Mouse (Mus musculus): ENCODE data around the gene Cd300ld5. TPM values are rescaled to one million over a fixed set of nuclear protein-coding genes. Genes with fewer than 3 reads are reported as not detected.
"Not testable (repeated sequence)": the region's sequence is repeated elsewhere in the genome, so short reads cannot be mapped to it uniquely, and the experiment has no call there.

Cd300ld5 gene
- not detected in 2 replicates for polyA plus RNA-seq (2015; fragmentation: Nextera tagmentation; extraction: Ambion mirVana)

DNA sequence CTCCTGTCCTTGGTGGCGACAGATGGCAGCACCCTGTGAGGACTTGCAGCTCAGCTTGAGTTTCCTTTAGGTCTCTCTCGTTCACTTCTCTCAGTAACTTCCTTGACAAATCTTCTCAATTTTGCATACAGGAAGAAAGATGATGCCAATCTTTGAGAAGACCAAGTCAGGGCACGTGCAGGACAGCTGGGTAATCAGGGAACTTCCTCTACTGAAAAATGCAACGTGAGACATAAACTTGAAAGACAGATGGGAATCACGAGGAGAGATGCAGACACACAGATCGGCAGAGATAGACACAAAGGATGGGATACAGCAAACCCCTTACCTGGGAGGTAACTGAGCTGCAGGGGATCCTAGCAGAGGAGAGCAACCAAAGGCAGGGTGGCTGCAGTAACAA, at the start of gene Cd300ld5:
Gene Cd300ld5, minus strand, starts transcription at position 101 of the 400 bp plus-strand sequence.
- H3K27ac ChIP-seq (replicated peaks); H3K9me3 ChIP-seq (replicated peaks); H3K4me1 ChIP-seq (replicated peaks); H3K4me3 ChIP-seq (replicated peaks); H3K4me2 ChIP-seq; H3K36me3 ChIP-seq (replicated peaks); H3K9ac ChIP-seq; ATAC-seq (ENCODE audit: insufficient read depth); H3K27me3 ChIP-seq: not testable (repeated sequence)
- WGBS (ENCODE audit: insufficient replicate concordance), result no CpG with 5 or more reads among the region's 6 CpGs

DNA sequence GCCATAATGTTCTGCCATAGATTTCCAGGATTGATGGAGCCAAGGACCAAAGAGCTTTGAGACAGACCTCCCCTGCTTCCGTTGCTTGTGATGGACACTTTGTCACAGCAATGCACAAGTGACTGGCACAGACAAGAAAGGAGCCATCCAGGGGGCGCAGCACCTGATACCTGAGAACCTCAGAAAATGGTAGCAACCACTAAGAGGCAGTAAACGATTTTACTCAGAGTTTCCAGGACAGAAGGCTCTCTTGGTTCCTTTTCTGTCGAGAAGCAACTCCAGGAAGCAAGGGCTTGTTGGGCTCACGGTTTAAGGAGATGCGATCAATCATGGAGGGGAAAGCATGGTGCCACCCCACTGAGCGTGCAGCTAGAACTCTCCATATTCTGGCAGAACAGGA, 48.6 kb upstream of the Cd300ld5 start:
- no peak overlapping the region for H3K4me3 ChIP-seq (replicated peaks)
- H3K27ac ChIP-seq (replicated peaks), result no peak overlapping the region
- H3K27me3 ChIP-seq, result peaks cover 29% of the 10 kb centered on the region
- no peak overlapping the region for H3K9ac ChIP-seq
- H3K9me3 ChIP-seq (replicated peaks), result no peaks in the 10 kb centered on the region
- H3K4me2 ChIP-seq, result no peak overlapping the region
- 39% methylated on average over 7 of the region's 7 CpGs for WGBS (ENCODE audit: insufficient replicate concordance)
- no peak for ATAC-seq (ENCODE audit: insufficient read depth)
- no peaks in the 10 kb centered on the region for H3K4me1 ChIP-seq (replicated peaks)
- H3K36me3 ChIP-seq (replicated peaks), result no peaks in the 10 kb centered on the region

DNA sequence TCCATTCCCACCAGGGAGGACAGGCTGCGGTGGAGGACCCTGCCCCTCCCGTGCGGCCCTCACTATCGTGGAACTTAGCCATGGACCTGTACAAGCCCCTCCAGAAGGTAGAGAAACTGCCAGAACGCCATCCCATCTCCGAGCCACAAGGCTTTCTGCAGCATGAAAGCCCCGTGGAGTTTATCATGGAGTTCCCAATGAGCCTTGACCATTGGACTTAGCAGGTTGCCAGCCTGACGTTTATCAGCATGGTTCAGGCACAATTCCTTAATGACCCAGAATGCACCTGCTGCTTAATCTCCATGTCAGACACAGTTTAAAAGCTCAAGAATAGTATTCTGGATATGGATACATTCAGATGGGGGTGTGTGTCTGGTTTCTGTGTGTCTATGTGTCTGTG, 47.5 kb upstream of the Cd300ld5 start:
- H3K27me3 ChIP-seq, result peaks cover 18% of the 10 kb centered on the region
- H3K9me3 ChIP-seq (replicated peaks), result no peaks in the 10 kb centered on the region
- no peak overlapping the region for H3K4me3 ChIP-seq (replicated peaks)
- no peak overlapping the region for H3K27ac ChIP-seq (replicated peaks)
- WGBS (ENCODE audit: insufficient replicate concordance), result 54% methylated on average over 8 of the region's 8 CpGs
- H3K9ac ChIP-seq, result no peak overlapping the region
- ATAC-seq (ENCODE audit: insufficient read depth), result no peak
- H3K4me2 ChIP-seq, result no peak overlapping the region
- H3K4me1 ChIP-seq (replicated peaks), result no peaks in the 10 kb centered on the region
- H3K36me3 ChIP-seq (replicated peaks), result no peaks in the 10 kb centered on the region

DNA sequence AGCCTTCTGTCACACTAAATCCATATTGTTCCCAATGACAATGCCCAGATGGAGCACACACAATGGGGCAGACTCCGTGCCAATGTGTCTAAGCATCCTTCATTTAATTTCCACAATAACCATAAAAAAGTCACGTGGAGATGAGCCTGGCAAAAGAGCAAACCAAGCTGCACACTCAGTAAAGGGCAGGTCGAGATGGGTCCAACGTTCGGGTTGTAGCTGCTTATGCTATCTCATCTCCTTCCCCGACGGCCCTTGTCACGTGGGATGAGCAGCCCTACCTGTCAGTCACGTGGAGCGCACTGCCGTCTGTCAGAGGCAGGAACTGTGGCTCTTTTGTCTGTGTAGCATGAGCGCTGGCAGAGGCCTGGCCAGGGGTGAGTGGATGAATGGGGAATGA, 47.0 kb upstream of the Cd300ld5 start:
- ATAC-seq (ENCODE audit: insufficient read depth), result no peak
- H3K27ac ChIP-seq (replicated peaks), result no peak overlapping the region
- H3K4me2 ChIP-seq, result no peak overlapping the region
- no peaks in the 10 kb centered on the region for H3K4me1 ChIP-seq (replicated peaks)
- H3K36me3 ChIP-seq (replicated peaks), result no peaks in the 10 kb centered on the region
- peaks cover 17% of the 10 kb centered on the region for H3K27me3 ChIP-seq
- H3K4me3 ChIP-seq (replicated peaks), result no peak overlapping the region
- H3K9ac ChIP-seq, result no peak overlapping the region
- H3K9me3 ChIP-seq (replicated peaks), result no peaks in the 10 kb centered on the region
- WGBS (ENCODE audit: insufficient replicate concordance), result 38% methylated on average over 12 of the region's 12 CpGs

DNA sequence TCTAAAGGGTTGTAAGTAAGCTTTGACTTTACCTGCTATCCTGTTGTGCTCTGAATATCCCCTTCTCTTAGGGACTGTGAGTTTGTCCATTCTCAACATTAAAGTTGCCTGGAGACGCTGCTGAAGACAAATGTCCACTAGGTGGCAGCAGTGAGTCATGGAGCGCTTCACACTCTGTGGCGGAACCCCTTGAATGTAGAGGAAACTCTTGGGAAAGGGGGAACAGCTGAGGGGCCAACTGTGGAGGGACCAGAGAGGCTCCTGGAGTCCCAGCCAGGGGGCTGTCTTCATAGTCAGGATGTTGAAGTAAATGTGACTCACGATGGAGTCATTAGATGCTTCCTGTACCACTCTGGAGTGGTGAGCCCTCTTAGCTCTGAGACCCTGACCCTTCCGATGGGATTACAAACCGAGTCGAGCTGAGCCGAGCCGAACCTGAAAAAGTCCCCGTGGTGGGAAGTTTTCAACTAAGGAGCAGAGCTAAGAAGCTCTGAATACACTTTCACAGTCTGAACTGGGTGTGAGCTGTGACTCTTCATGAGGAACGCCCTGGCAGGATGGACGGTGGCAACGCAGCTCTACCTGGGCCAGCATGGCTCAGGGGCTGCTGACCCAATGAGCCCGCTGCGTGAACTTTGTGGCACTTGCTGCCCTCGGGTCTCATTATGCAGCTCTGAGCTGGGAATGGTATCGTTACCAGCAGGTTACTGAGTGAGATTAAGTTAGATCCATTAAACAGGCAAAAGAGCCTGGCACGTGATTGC, 46.0 kb upstream of the Cd300ld5 start:
- H3K27ac ChIP-seq (replicated peaks), result no peak overlapping the region
- ATAC-seq (ENCODE audit: insufficient read depth), result no peak
- H3K4me2 ChIP-seq, result no peak overlapping the region
- H3K9me3 ChIP-seq (replicated peaks), result no peaks in the 10 kb centered on the region
- H3K9ac ChIP-seq, result no peak overlapping the region
- WGBS (ENCODE audit: insufficient replicate concordance), result 28% methylated on average over 18 of the region's 18 CpGs
- no peaks in the 10 kb centered on the region for H3K36me3 ChIP-seq (replicated peaks)
- no peak overlapping the region for H3K4me3 ChIP-seq (replicated peaks)
- H3K4me1 ChIP-seq (replicated peaks), result 0 out of 2 replicates have a peak, but pooled peaks cover 4% of the 10 kb centered on the region
- peaks cover 17% of the 10 kb centered on the region for H3K27me3 ChIP-seq

DNA sequence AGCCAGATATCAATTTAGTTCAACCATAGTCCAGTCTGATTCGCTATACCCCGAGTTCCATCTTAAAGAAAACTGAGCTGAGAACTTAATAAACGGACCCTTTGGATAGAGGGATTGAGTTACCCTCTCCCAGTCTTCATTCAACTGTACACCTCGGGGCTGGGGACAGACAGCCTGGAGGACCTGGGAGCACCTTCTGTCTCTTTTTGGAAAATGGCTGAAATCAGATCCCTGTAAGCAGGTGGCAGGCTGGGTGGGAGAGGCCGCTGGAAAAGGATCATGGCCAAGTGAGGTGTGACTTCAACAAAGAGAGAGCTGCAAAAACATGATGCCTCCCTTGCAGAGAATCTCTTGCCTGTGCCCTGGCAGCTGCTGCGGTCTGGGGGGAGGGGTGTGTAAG, 44.6 kb upstream of the Cd300ld5 start:
- Histone ChIP-seq H3K36me3 (replicated peaks) (no peaks in the 10 kb centered on the region), H3K4me1 (replicated peaks) (0 out of 2 replicates have a peak, but pooled peaks cover 7% of the 10 kb centered on the region), H3K9me3 (replicated peaks) (no peaks in the 10 kb centered on the region), H3K4me2 (no peak overlapping the region), H3K27ac (replicated peaks) (no peak overlapping the region), H3K27me3 (peaks cover 17% of the 10 kb centered on the region), H3K4me3 (replicated peaks) (no peak overlapping the region), H3K9ac (no peak overlapping the region)
- WGBS (ENCODE audit: insufficient replicate concordance), result 52% methylated on average over 6 of the region's 6 CpGs
- ATAC-seq (ENCODE audit: insufficient read depth), result no peak

DNA sequence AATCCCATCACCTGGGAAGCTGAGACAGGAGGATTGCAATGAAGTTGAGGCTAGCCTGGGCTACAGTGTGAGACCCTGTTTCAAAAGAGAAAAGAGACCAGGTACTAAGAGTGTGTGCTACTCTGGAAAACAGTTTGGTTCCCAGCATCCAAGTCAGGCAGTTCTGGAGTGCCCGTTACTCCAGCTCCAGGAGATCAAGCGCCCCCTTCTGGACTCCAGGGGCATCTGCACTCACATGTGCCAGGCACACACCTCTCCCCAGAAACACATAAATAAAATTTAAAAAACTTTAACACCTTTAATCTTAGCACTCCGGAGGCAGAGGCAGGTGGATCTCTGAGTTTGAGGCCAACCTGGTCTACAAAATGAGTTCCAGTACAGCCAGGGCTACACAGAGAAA, 43.8 kb upstream of the Cd300ld5 start:
- Histone ChIP-seq H3K9me3 (replicated peaks) (no peaks in the 10 kb centered on the region), H3K27me3 (peaks cover 17% of the 10 kb centered on the region), H3K4me3 (replicated peaks) (no peak overlapping the region), H3K4me2 (no peak overlapping the region), H3K36me3 (replicated peaks) (no peaks in the 10 kb centered on the region), H3K9ac (no peak overlapping the region), H3K4me1 (replicated peaks) (0 out of 2 replicates have a peak, but pooled peaks cover 7% of the 10 kb centered on the region), H3K27ac (replicated peaks) (no peak overlapping the region)
- ATAC-seq (ENCODE audit: insufficient read depth), result no peak
- 39% methylated on average over 3 of the region's 3 CpGs for WGBS (ENCODE audit: insufficient replicate concordance)

DNA sequence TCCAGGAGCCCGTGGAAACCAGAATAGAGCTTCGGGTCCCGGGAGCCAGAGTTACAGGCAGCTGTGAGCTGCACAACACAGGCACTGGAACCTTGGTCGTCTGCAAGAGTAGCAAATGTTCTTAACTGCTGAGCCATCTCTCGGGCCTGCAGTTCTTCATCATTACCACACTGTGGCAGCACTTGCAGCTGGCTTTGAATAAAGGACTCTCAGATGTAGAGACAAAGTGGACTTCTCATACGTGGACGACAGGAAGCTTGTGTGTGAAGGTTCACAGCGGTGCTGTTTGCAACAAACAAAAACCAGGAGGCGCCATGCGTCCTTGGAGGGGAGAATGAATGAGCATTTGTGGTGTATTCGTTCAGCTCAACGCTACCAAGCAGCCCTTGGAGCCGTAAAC, 43.3 kb upstream of the Cd300ld5 start:
- 0 out of 2 replicates have a peak, but pooled peaks cover 10% of the 10 kb centered on the region for H3K4me1 ChIP-seq (replicated peaks)

DNA sequence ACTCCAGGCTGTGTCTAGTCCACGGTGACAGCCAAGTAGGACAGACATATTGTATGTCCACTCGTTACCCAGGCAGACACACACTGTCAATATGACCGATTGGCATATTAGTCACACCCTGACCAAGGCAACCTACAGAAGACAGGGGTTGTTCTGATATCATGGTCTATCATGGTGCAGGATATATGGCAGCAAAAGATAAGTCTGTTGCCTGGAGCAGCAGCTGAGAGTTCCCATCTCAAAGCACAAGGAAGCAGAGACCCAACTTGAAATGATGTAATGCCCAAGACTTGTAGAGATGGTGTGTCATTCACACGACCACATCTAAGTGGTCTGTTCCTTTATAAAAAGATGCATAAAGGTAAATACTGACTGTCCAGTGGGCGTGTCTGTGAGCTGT, 41.1 kb upstream of the Cd300ld5 start:
- no peak overlapping the region for H3K4me3 ChIP-seq (replicated peaks)
- ATAC-seq (ENCODE audit: insufficient read depth), result no peak
- no peak overlapping the region for H3K27ac ChIP-seq (replicated peaks)
- no peak overlapping the region for H3K9ac ChIP-seq
- H3K4me2 ChIP-seq, result no peak overlapping the region
- 53% methylated on average over 5 of the region's 5 CpGs for WGBS (ENCODE audit: insufficient replicate concordance)
- peaks cover 2% of the 10 kb centered on the region for H3K27me3 ChIP-seq
- H3K36me3 ChIP-seq (replicated peaks), result no peaks in the 10 kb centered on the region
- no peaks in the 10 kb centered on the region for H3K9me3 ChIP-seq (replicated peaks)
- H3K4me1 ChIP-seq (replicated peaks), result 0 out of 2 replicates have a peak, but pooled peaks cover 16% of the 10 kb centered on the region

More for the DNA sequence above, 43.3 kb upstream of the Cd300ld5 start:
- H3K27ac ChIP-seq (replicated peaks), result no peak overlapping the region
- H3K9ac ChIP-seq, result no peak overlapping the region
- H3K27me3 ChIP-seq, result peaks cover 17% of the 10 kb centered on the region
- no peak overlapping the region for H3K4me3 ChIP-seq (replicated peaks)
- H3K9me3 ChIP-seq (replicated peaks), result no peaks in the 10 kb centered on the region
- ATAC-seq (ENCODE audit: insufficient read depth), result no peak
- H3K36me3 ChIP-seq (replicated peaks), result no peaks in the 10 kb centered on the region
- 25% methylated on average over 13 of the region's 13 CpGs for WGBS (ENCODE audit: insufficient replicate concordance)
- no peak overlapping the region for H3K4me2 ChIP-seq

DNA sequence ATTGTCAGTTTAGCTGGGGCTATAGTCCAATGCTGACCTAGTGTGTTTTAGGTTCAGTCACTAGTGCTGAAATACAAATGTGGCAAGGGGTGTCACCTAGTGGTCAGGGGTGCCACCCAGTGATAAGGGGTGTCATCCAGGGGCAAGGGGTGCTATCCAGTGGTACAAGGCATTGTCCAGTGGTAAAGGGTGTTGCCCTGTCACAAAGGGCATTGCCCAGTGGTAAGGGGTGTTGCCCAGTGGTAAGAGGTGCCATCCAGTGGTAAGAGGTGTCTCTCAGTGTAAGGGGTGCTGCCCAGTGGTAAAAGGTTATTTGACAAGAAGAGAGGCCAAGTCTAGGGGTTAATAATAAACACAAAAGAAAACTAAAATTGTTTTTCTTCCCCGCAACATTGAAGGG, 39.9 kb upstream of the Cd300ld5 start:
- ATAC-seq (ENCODE audit: insufficient read depth), result no peak
- Histone ChIP-seq H3K4me3 (replicated peaks) (no peak overlapping the region), H3K36me3 (replicated peaks) (no peaks in the 10 kb centered on the region), H3K9ac (no peak overlapping the region), H3K4me2 (no peak overlapping the region), H3K4me1 (replicated peaks) (0 out of 2 replicates have a peak, but pooled peaks cover 16% of the 10 kb centered on the region), H3K27ac (replicated peaks) (no peak overlapping the region), H3K9me3 (replicated peaks) (no peaks in the 10 kb centered on the region), H3K27me3 (no peaks in the 10 kb centered on the region)
- 65% methylated on average over 1 of the region's 1 CpGs for WGBS (ENCODE audit: insufficient replicate concordance)

DNA sequence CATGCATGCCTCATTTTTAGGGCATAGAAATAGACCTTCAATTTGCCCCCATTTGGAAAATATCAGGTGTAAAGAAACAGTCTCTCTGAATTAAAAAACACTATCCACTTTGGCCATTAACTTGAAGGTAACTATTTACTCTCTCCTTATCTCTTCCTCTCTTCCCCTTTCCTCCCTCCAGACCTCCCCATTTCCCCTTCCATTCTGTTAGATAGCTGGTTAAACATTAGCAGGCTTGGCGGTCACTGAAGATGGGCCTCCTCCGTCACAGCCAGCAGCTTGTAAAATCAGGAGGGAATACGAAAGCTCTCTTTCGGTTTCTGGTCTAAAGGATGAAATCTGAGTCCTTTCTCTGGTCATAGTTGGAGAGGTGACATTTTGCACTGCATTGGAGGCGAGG, 38.3 kb upstream of the Cd300ld5 start:
- H3K9ac ChIP-seq, result no peak overlapping the region
- no peak; the same call in 1 of the 2 replicates for ATAC-seq (ENCODE audit: insufficient read depth)
- WGBS (ENCODE audit: insufficient replicate concordance), result 18% methylated on average over 5 of the region's 5 CpGs
- peak overlapping the region; percentile 67; the same call in 1 of the 2 replicates for H3K27ac ChIP-seq (replicated peaks)
- H3K9me3 ChIP-seq (replicated peaks), result no peaks in the 10 kb centered on the region
- H3K27me3 ChIP-seq, result no peaks in the 10 kb centered on the region
- H3K4me3 ChIP-seq (replicated peaks), result no peak overlapping the region
- H3K36me3 ChIP-seq (replicated peaks), result no peaks in the 10 kb centered on the region
- 0 out of 2 replicates have a peak, but pooled peaks cover 24% of the 10 kb centered on the region for H3K4me1 ChIP-seq (replicated peaks)
- peak overlapping the region; percentile 2; the same call in 1 of the 2 replicates for H3K4me2 ChIP-seq
